Mouse (Mus musculus): Measurements from ENCODE around the gene Stox2.

DNA sequence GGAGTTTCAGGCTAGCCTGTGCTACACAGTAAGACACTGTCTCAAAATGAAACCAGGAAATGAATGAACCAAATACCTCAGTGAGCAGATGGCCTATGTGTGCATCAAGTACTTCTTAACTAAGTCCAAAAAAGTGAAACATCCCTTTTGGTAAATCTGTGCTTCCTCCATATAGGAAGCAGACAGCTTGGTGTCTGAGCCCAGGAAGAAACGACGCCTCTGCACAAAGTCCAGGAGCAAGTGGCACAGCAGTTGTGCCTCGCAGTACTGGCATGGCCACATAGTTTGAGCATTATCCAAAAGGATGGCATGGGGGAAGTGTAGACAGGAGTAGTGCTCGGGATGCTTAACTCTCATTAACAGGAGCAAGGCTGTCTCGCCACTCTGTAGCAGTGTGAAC is 140.3 kb downstream of the Stox2 start:
- TF ChIP-seq EP300 (IDR thresholded peaks at IDR 0.05): no peak
- TF ChIP-seq CTCF (IDR thresholded peaks at IDR 0.05): no peak

Measured in lung, postnatal 0 days (tissue).